Mouse (Mus musculus) hindbrain, embryonic 11.5 days (tissue): ENCODE results near the gene Hspb3. TPM values are rescaled to one million over a fixed set of nuclear protein-coding genes. Genes with fewer than 3 reads are reported as not detected.

Source experiments
- ATAC-seq: fragments of 200-750 bp; cut with Nextera tagmentation; 2 replicates; pipeline ENCODE4 v1.8.0; 2017; ENCODE audit warnings: mild to moderate bottlenecking, moderate TSS enrichment, moderate library complexity; ENCODE audit not compliant: low FRiP score
- DNase-seq: peaks from one replicate; pipeline ENCODE4 v3.0.0-alpha.2; 2015; ENCODE audit warnings: low spot score
- H3K27ac ChIP-seq: fragments of 300-500 bp; sonication (generic); 2 replicates; pipeline ENCODE4 v1.5.1; 2014; ENCODE audit warnings: mild to moderate bottlenecking, low read depth, low read length
- H3K27me3 ChIP-seq: fragments of 300-500 bp; sonication (generic); 2 replicates; pipeline ENCODE4 v1.6.1; 2014; ENCODE audit warnings: mild to moderate bottlenecking, low read length, moderate library complexity, mixed read lengths; ENCODE audit not compliant: control insufficient read depth, insufficient read depth
- H3K36me3 ChIP-seq: fragments of 300-500 bp; sonication (generic); 2 replicates; pipeline ENCODE4 v1.6.1; 2014; ENCODE audit warnings: mild to moderate bottlenecking, low read length, moderate library complexity, mixed read lengths; ENCODE audit not compliant: control insufficient read depth, insufficient read depth
- H3K4me1 ChIP-seq: fragments of 300-500 bp; sonication (generic); replicated peaks from 2 replicates; pipeline ENCODE4 v1.6.1; 2014; ENCODE audit warnings: low read length, mixed read lengths; ENCODE audit not compliant: control insufficient read depth, insufficient read depth
- H3K4me2 ChIP-seq: fragments of 300-500 bp; sonication (generic); replicated peaks from 2 replicates; pipeline ENCODE4 v1.6.1; 2014; ENCODE audit warnings: mild to moderate bottlenecking, low read depth, low read length
- H3K4me3 ChIP-seq: fragments of 300-500 bp; sonication (generic); 2 replicates; pipeline ENCODE4 v1.5.1; 2014; ENCODE audit warnings: low read depth, low read length
- H3K9ac ChIP-seq: fragments of 300-500 bp; sonication (generic); 2 replicates; pipeline ENCODE4 v1.6.1; 2014; ENCODE audit warnings: low read depth, low read length
- H3K9me3 ChIP-seq: fragments of 300-500 bp; sonication (generic); 2 replicates; pipeline ENCODE4 v1.6.1; 2016; ENCODE audit warnings: low read length; ENCODE audit not compliant: control insufficient read depth
- WGBS: fragments of 180-500 bp; shearing (Covaris S2); extraction: QIAGEN DNeasy Blood & Tissue Kit; methylation state at CpG from one replicate; pipeline ENCODE4 v1.1.7; 2014; 5-methylcytosine and 5-hydroxymethylcytosine counted together
- polyA plus RNA-seq: library from polyadenylated mRNA; unstranded; fragments of >200 nt; fragmentation: Nextera tagmentation; extraction: Ambion mirVana; gene quantifications from 2 replicates; pipeline ENCODE4 v1.2.1, GENCODE M21; 2014

Hspb3 gene
- polyA plus RNA-seq, 1 experiment from 2014 or later: not detected

DNA sequence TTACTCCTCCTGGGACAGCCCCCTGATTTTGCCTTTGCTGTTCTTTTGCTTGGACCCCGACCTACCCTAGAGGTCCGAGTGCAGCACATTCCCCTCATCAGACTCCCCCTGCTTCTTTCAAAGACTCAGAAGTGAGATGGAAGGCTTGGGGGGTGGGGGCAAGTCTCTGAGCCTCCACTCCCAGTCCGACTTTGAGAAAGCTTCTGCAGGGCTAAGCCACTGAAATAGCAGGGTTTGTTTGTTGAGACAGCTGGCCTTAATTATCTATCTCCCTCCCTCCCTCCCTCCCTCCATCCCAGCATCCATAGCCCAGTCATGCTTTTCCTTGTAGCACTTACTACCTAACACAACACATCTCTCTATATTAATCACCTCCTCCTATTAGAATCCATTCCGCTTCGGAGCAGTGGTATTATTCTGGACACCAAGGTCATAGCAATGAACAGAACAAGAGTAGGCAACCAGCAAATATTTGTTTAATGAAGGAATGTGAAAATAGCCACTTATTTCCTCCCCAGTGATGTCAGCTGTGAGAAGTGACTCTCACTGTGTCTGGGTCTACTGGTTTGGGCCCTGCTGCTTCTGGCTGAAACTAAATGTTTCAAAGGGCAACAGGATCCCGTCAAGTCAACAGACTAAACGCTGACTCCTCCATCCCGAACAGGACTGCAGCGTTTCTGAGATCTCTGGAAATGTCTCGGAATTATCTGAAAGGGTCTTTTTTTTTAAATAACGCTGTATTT, 41.2 kb downstream of the Hspb3 start:
- H3K4me3 ChIP-seq: no peak overlapping the region
- no peaks in the 10 kb centered on the region for H3K9me3 ChIP-seq
- H3K27ac ChIP-seq: no peak overlapping the region
- H3K4me1 ChIP-seq: 0 out of 2 replicates have a peak, but pooled peaks cover under 1% of the 10 kb centered on the region
- ATAC-seq (no peak), DNase-seq (peak; percentile 42)
- 57% methylated on average over 11 of the region's 11 CpGs for WGBS
- H3K9ac ChIP-seq: no peak overlapping the region
- H3K36me3 ChIP-seq: no peaks in the 10 kb centered on the region
- no peak overlapping the region for H3K4me2 ChIP-seq
- no peaks in the 10 kb centered on the region for H3K27me3 ChIP-seq

- H3K4me1 ChIP-seq: peaks cover 18% of the 10 kb centered on the region
- H3K36me3 ChIP-seq: no peaks in the 10 kb centered on the region
- H3K4me2 ChIP-seq: no peak overlapping the region
- H3K4me3 ChIP-seq: no peak overlapping the region
- no peaks in the 10 kb centered on the region for H3K9me3 ChIP-seq
- H3K9ac ChIP-seq: no peak overlapping the region
- no peak overlapping the region for H3K27ac ChIP-seq
- DNase-seq (no peak), ATAC-seq (no peak)
- 74% methylated on average over 9 of the region's 9 CpGs for WGBS
- no peaks in the 10 kb centered on the region for H3K27me3 ChIP-seq
Observed at GRCm38 (mm10) chr13:113619003-113619402, 44.5 kb downstream of the Hspb3 start.

GRCm38 (mm10) chr13:113617891-113618823, 45.3 kb downstream of the Hspb3 start, which contains the start of gene Snx18:
Gene Snx18, minus strand, starts transcription at chr13:113618564.
- Histone ChIP-seq H3K9ac (peak within 1 kb of the TSS; percentile 88), H3K27ac (peak within 1 kb of the TSS; percentile 77), H3K4me3 (peak within 1 kb of the TSS; percentile 78), H3K9me3 (no peaks in the 10 kb centered on the region), H3K4me1 (peaks cover 22% of the 10 kb centered on the region), H3K27me3 (no peaks in the 10 kb centered on the region), H3K36me3 (no peaks in the 10 kb centered on the region), H3K4me2 (peak within 1 kb of the TSS; percentile 84)
- peak; percentile 91 for ATAC-seq
- WGBS: under 1% methylated on average over 103 of the region's 119 CpGs
- peak; percentile 95 for DNase-seq

- peak; percentile 13 for ATAC-seq
- H3K27ac ChIP-seq: peak overlapping the region; percentile 77
- H3K27me3 ChIP-seq: no peaks in the 10 kb centered on the region
- H3K4me3 ChIP-seq: peak overlapping the region; percentile 78
- WGBS: 12% methylated on average over 47 of the region's 49 CpGs
- H3K36me3 ChIP-seq: no peaks in the 10 kb centered on the region
- peak overlapping the region; percentile 88 for H3K9ac ChIP-seq
- H3K4me2 ChIP-seq: peak overlapping the region; percentile 84
- H3K9me3 ChIP-seq: no peaks in the 10 kb centered on the region
- DNase-seq: no peak
- peaks cover 22% of the 10 kb centered on the region for H3K4me1 ChIP-seq
Observed at GRCm38 (mm10) chr13:113617338-113617890, 46.1 kb downstream of the Hspb3 start.

- 57% methylated on average over 24 of the region's 24 CpGs for WGBS
- H3K27ac ChIP-seq: no peak overlapping the region
- H3K9ac ChIP-seq: peak overlapping the region; percentile 88
- ATAC-seq (no peak), DNase-seq (no peak)
- no peaks in the 10 kb centered on the region for H3K27me3 ChIP-seq
- peak overlapping the region; percentile 84 for H3K4me2 ChIP-seq
- peaks cover 22% of the 10 kb centered on the region for H3K4me1 ChIP-seq
- H3K4me3 ChIP-seq: peak overlapping the region; percentile 78
- H3K9me3 ChIP-seq: no peaks in the 10 kb centered on the region
- no peaks in the 10 kb centered on the region for H3K36me3 ChIP-seq
Observed at GRCm38 (mm10) chr13:113616751-113617337, 46.6 kb downstream of the Hspb3 start.

GRCm38 (mm10) chr13:113615971-113616671, 47.4 kb downstream of the Hspb3 start:
- Histone ChIP-seq H3K4me1 (peaks cover 22% of the 10 kb centered on the region), H3K4me3 (peak overlapping the region; percentile 78), H3K9me3 (no peaks in the 10 kb centered on the region), H3K27me3 (no peaks in the 10 kb centered on the region), H3K4me2 (peak overlapping the region; percentile 84), H3K27ac (no peak overlapping the region; the same call in 1 of the 2 replicates), H3K36me3 (no peaks in the 10 kb centered on the region), H3K9ac (peak overlapping the region; percentile 52)
- WGBS: 10% methylated on average over 8 of the region's 8 CpGs
- DNase-seq (peak; percentile 34), ATAC-seq (no peak)

GRCm38 (mm10) chr13:113615546-113615941, 47.9 kb downstream of the Hspb3 start:
- peaks cover 22% of the 10 kb centered on the region for H3K4me1 ChIP-seq
- no peaks in the 10 kb centered on the region for H3K27me3 ChIP-seq
- H3K4me3 ChIP-seq: peak overlapping the region; percentile 78
- ATAC-seq: no peak
- H3K9ac ChIP-seq: peak overlapping the region; percentile 52
- WGBS: 1% methylated on average over 10 of the region's 10 CpGs
- no peaks in the 10 kb centered on the region for H3K9me3 ChIP-seq
- peak; percentile 57 for DNase-seq
- peak overlapping the region; percentile 84 for H3K4me2 ChIP-seq
- no peaks in the 10 kb centered on the region for H3K36me3 ChIP-seq
- H3K27ac ChIP-seq: no peak overlapping the region; the same call in 1 of the 2 replicates
